Mouse (Mus musculus): Measurements from ENCODE around the gene Olfr221.

Olfr221 gene

DNA sequence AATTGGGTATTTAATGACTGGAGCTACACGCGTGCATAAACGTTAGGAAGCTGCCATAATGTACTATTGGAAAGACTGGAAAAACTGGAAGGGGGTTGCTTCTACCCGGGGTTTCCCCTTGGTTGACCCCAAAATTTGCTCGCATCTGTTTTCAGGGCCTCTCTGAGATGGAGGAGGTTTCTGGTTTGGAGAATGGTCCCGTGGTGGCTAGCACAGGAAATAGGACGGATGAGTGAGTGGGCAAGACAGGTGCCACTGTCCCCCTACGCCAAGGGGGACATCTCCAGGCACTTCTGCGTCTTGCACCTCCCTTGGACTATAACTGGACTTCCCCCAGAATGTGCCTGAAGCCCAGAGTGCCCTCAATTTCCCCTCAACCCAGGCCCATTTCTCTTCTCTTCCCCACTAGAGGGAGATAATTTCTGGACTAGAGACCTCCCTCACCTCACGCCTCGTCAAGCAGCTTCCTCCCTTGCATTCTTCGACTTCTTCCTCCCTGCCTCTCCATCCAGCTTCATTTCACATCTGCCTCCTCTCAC, 23.1 kb downstream of the Olfr221 start:
- DNase-seq: no peak

DNA sequence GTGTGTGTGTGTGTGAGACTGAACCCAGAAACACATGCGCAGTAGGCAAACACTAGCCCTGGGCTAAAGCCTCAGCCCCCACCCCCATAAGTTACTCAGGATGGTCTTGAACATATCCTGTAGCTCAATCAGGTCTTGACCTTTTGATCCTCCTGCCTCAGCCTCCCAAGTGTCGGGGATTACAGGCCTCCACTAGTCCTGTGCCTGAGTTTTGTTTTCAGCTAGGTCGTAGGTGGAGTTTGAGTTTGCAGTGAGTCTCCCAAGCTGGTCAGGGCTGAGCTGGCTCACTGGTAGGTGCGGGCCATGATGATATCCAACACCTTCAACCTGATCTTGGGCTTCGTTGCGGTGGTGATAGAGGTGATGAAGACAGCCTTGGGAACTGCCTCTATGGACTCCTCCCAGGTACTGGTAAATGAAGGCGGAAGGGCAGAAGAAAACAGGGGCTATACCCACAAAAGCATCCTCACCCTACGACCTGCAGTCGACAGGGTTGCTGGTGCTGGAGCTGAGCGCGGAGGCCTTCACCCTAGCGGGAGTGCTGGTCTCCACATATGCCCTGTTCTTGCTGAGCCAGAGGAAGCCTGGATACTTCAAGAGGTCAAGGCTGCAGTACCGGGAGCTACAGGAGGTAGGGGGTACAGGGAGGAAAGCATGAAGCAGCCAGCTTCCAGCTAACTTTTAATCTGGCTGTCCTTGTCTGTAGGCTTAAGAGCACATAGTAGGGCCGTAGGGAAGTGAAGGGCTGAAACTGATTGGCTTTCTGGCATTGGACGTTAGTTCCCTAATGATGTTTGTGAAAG, 23.8 kb downstream of the Olfr221 start:
- DNase-seq: no peak

DNA sequence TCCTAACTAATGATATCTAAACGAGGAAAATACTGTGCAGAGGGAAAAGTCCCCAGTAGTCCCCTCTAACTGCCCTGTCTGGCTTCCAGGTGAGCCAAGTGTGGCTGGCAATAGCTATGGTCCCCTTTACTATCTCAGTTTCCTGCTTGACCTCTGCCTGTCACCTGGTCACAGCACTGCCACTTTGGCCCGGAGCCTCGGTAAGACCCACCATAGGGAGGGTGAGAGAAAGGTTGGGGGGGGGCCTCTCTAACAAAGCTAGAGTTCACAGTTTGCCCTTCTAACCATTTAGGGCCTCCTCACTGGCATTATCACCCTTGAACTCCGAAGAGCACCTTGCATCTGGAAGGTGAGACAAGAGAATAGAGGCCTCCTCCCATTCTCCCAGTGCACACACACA, 24.6 kb downstream of the Olfr221 start:
- no peak for DNase-seq

DNA sequence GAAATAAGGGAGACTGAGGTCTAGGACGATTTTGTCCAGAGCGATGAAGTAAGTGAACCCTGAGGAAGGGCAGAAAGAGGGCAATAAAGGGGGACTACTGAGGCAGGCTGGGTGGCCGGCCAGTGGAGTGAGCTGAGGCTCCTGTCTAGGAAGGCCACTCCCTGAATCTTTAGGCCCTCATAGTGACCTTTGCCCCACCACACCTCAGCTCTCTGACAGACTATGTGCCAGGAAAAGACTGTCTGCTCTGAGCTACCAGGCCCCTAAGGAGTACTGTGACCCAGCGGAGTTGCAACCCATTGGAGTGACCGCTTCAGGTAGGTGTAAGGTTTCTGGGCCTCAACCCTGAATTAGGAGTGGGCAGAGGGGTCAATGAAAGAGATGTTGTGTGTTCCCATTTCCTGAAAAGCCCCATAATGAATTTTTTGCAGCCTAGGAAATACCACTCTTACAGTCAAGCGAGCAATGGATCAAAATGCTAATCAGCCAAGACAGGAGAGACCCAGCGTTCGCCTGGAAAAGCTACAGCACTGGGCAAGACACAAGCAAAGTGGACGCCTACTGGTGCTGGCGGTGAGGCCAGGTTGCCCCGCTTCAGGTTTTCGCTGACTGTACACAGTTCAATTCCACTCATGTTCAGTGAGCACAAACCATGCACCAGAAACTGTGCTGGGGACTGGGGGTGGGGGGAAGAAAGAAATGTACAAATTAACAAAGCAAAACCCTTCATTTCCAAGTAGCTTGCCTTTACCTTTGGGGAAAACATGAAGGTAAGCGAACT, 25.4 kb downstream of the Olfr221 start:
- DNase-seq: no peak

DNA sequence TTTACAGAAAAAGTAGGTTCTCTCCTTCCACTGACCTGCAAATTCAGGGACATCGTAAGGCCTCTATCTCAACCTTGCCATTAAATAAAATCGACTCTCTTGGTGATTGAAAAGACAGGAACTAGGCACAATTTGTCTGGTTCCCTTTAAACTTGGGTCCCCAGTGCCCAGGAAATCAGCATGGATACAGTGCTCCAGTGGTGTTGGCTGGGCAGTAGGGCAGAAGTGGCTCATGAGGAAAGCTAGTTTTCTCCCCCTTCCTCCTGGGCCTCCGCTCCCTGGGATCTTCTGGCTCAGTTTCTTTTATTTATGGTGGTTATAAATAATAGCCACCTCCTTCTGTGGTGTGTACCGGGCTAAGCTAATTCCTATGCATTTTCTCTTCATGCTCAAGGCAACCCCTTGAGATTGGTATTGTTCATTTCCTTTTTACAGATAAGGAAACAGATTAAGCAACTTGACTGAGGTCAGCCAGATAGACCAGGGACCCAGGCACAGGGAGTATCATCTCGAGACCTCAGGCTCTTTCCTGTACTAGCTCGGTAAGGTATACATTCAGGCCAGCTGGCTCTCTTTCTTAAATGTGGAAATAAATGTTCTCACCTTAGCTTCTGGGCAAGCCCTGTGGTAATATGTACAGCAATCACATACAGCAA, 26.7 kb downstream of the Olfr221 start, which contains the start of gene Tmem253:
Gene Tmem253, plus strand, starts transcription at position 214 of the 656 bp plus-strand sequence.
- no peak for DNase-seq

DNA sequence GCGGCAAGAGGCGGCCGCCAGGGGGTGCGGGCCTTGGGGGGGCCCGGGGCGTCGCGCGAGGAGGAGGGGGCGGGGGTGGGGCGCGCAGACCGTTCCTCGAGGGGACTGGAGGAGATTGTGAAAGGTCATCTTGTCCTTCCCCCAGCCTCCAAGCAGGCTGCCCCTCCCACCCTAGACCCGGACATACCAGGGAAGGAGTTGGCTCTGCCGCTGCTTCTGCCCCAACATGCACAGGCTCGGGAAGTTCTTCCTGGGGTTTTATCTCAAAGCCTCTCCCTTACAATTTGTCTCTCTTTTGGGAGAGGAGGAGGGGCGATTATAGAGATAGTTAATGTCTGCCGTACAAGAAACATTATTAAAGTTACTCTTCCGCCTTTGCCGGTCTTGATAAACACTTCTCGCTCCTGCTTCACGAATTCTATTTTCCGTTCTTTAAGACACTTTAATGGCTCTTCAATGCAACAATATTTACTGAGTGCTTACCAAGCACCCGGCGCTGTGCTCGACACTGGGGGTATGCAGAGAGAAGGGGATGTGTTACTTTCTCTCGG, 27.4 kb downstream of the Olfr221 start:
- peak; percentile 81 for DNase-seq

DNA sequence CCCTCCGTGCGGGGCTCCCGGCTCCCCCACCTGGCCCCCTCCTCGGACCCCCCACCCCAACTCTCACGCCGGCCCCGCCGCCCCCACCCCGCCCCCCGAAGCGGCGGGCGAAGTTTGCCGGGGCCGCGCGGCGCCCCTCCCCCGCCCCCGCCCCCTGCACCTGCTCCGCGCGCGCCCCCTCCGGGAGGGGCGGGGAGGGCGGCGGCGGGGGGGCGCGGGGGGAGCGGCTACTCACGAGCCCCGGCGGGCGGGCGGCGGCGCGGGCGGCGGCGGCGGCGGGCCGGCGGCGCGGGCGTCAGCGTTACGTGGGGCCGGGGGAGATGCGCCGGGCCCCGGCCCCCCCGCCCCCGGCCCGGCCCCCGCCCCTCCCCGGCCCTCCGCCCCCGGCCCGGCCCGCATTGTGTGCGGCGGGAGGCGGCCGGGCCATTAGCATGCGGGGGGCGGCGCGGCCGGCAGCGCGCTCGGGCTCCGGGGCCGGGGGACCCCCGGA, 27.9 kb downstream of the Olfr221 start:
- no peak for DNase-seq

DNA sequence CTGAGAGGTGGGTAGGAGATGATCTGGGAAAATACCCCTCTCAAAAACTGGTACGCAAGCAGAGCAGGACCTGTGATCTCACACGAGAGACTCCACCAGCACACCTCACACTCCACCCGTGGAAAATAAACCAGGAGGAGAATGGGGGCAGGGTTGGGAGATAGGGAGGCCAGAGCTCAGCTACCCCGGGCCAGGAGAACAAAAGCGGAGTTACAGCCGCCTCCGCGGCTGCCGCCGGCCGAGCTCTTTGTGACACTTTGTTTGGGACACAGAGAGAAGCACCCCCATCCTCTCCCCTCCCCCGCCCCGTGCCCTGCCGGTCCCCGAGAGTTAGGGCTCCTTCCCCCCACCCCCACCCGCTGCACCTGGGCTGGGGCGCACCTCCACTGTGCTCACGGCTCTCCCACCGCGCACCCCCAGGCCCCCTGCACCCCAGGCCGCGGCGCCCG, 28.5 kb downstream of the Olfr221 start:
- peak; percentile 70 for DNase-seq

DNA sequence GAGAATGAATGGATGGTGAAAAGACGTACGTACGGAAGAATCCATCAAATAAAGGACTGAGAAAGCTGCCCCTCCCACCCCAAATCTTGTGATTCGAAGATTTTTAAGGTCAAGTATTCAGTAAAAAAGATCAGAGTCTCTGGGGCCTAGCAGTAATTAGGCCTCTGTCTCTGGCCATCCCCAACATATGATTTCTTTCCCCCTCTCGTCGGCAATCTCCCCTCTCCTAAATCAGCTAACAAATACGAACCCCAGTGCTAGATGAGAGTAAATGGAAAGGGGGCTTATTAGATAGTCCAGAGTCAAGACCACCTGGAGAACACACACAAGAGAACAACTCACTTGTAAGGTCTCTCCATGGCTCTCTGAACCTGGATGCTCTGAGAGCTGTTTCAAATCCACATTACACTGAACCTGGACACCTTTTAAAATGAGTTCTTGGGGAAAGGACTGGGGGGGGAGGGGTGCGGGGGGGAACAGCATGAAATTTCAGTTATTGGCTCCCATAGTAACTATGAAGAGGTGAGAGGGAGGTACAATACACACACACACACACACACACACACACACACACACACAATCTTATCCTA, 29.1 kb downstream of the Olfr221 start:
- no peak for DNase-seq

DNA sequence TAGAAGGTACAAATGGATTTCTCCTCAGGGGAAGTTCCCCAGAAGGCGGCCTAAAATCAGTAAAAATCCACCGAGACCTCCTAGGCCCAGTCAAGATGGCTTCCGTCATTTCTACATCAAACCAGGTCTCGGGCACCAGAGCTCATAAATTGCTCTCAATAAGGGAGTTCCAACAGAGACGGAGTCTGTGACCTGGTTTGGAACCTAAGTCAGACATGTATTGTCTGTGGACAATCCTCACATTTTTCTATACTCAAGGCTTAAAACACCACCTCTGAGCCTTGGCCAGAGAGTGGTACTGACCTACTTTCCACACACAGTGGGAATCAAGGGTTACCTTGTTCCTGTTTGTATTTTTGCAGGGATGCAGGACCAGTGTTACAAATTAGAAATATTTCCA, 29.7 kb downstream of the Olfr221 start:
- no peak for DNase-seq

DNA sequence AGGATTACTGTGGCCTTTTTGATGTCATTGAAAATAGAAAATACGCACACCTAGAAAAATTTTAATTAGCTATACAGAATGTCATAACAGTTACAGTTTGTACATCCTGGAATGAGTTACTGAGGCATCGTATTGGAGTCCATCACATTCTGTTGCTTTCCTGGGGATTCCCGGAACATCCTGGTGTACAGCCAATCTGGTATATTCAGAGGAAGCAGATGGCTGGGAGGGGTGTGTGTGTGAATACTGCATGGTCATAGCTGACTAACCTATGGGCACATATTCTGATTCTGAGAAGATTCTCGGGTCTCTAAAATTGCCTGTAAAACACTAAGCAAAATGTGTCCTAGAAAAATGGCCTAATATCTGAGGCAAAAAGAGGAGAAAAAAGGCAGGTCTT, 30.2 kb downstream of the Olfr221 start:
- no peak for DNase-seq

DNA sequence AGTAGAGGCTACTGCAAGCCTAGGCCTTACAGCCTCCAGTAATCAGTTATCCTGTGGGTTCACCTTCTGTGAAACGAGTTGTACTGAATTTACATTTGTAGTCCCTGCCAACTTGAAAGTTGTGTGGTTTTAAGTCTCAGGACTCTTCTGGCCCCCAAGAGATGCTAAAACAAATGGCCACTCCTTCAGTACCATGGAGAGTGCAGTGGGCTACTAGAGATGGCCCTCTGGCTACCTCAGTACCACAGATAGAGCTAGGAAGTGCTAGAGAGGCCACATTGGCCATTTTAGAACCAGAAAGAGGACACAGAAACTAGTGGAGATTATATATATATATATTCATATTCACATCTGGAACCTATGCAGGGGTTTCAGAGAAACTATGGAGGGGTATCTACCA, 30.6 kb downstream of the Olfr221 start:
- DNase-seq: no peak

DNA sequence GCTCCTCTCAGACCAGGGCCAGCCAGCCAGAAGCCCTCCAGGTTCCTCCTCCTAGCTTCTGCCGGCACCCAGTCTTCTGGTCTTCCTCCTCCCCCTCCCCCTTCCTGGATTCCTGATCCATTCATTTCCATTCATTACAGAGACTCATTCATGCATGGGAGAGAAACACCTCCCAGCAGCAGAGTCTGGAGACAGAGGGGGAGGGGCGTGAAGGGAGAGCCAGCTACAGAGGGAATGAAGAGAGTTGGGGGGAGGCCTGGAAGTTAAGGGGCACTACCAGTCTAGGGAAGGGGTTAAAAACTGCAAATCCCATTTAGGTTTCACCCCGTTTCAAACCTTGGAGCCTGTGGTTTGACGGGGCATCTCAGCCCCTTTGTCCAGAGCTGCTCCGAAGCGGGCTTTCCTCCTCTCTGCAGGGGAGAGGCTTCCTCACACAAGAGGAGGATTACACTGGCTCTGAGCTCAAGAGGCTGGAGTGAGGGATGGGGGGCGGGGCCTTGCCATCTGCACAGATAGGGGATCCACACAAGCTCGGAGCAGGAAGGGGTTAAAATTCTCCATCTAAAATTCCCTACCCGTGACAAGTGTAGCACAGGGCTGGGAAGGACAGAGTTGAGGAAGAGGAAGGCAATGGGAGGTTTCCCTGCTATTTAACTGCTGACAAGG, 31.7 kb downstream of the Olfr221 start:
- DNase-seq: peak; percentile 82

DNA sequence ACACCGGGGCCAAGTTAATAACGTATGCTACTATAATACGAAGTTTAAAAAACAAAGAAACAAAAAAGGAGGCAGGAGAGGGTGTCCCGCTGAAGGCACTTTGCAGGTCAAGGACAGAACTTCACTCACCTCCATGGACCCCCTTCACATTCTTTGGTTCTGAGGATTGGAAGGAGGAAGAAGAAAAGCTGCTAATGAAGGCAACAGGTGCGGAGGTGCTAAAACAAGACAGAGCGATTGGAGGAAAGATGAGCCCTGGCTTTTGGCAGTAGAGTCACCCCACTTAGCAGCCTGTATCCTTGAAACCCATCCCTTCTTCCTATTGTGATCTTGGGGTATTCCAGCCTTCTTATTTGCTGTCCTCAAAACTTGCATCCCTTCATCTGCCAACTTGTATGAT, 32.4 kb downstream of the Olfr221 start:
- DNase-seq: no peak

DNA sequence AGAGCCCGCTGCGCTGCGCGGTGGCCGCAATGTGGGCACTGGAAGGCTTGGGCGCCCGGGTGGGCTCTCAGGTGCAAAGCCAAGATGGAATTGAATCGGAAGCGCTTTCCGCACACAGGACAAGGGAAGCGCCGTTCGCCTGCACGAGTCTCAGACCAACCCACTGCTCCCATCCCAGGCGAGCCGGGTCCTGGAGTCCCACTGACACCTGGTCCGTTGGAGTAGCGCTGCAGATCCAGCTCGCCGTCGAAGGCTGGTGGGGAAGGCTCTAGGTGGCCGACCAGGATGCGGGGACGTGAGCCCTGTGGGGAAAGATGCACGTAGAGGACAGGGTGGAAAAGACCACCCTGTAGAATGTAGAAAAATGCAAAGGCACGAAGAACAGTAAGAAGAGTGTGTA, 32.9 kb downstream of the Olfr221 start:
- no peak for DNase-seq

DNA sequence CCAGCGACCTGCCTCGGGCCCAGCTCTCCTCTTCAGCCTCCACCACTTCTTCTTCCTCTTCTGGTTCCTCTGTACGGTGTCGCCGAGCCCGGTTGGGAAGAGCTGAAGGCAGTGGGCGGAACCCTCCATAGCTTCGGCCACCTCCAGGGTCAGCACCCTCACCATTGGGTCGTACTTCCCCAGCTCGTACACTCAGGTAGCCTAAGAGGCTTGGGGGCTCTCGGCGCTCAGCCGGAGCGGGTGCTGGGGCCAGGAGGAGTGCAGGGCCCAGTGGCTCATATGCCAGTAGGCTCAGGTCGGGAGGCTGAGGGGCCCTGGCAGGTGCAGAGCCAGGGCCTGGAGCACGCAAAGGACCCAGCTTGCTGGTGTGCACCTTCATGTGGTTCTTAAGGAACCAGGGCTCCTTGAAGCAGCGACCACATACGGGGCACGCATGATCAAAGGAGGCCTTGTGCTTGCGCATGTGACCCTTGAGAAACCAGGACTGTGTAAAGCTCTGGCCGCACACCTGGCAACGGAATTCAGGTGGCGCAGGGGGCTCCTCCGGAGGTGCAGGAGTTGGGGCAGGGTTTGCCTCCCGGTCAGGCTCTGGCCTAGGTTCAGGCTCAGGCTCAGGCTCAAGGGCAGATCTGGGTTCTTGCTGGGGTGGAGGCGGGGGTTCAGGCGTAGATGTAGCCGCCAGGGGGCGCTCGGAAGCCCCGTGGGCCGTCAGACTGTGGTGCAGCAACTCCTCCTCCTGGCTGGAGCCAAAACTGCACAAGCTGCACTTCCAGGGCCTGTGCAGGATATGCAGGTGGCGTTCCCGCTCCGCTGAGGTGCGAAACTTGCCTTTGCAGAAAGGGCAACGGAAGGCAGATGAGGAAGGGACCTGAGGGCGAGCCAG, 33.7 kb downstream of the Olfr221 start:
- DNase-seq: peak; percentile 94

DNA sequence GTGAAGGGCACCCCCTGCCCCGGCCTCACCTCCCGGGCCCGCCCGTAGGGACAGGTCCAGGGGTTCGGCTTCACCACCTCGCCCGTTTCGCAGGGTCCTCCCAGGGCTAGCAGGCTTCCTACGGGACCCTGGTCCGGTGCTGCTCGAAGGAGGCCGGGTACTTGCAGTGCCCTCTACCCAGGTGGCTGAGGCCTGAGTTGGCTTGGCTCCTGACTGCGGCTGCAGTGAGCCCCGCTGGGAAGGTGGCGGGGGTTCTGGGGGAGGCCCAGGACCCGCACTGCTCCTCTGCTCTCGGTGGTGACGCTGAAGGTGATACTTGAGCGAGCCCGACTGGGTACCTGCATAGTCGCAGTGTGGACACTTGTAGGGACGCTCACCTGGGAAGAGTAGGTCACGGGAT, 35.5 kb downstream of the Olfr221 start:
- no peak for DNase-seq

DNA sequence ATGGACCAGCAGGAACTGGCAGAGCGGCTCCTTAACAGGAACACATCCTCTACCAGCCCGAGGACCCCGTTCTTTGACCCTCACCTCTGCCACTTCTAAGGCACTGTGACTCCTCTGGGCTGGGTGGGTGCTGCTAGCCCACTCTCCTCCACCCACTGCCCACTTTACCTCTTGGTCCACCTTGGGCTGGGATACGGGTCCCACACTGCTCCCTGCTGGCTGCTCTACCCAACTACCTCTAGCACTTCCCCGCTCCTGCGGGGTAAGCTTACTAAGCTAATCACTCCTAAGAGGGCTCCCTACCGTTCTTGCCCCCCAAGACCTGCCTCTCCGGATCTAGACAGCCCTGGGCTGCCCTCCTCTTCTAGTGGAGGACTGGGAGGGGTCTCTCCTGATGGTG, 36.0 kb downstream of the Olfr221 start:
- DNase-seq: no peak

DNA sequence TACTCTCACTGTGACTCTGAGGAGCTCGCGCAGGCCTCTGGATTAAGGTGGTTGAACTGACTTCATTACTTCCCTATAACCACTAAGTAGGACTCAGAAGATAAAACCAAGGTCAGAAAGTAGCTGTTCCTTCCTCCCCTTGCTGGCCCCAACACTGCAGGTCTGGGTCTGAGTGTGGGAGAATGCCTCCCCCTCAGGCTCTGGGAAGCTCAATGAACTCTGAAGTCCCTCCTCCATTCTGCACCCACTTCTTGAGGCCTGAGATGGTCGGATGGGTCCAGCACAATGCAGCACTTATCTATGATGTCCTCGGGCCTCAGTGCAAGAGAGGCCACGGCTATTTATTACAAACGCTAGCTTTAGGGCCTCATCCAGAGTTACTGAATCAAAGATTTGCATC, 36.6 kb downstream of the Olfr221 start:
- no peak for DNase-seq

DNA sequence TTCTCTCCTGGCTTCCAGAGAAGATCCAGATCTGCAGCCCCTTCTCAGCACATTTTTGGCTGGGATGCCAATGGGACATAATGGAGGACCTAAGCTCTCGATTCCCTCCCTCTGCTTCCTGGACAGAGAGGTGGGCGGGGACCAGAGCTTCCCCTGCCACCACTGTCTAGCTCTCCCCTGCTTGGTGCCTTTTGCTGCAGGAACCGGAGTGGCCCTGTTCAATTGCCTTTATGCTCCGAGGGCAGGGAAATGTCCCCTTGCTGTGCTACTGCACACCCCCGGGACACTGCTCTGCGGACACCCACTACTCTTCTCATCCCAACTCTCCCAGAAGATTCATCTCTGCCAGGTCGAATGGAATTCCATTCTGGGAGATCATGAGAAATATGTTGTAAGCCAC, 37.1 kb downstream of the Olfr221 start:
- DNase-seq: no peak

DNA sequence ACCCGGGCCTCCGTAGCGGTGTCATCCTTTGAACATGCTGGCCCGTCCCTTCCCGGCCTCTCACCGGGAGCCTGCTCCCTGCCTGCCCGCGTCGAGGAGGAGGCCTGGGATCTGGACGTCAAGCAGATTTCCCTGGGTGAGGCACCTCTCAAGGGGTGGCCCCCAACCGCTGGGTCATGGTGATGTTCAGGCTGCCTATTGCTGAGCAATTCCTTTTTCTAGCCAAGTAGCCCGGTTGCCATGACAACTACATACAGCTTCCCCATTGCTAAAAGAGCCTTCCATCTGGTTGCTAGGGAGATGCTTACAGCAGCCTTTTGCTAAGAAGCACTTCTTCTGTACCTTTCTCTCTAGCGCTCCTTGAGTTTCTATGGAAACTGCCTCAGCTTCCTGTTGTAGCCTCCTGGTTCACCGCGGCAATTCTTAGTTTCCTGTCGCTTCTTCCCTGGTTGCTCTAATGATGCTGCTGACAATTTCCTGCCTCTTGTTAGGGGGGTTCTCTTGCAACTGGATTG, 38.2 kb downstream of the Olfr221 start:
- no peak for DNase-seq

Data from kidney, postnatal 10 days (tissue).